Mouse (Mus musculus) kidney, adult 2 months (tissue): Measurements from ENCODE around the gene Pex19.

Source experiments
- CTCF ChIP-seq: fragments of 200-500 bp; conservative IDR thresholded peaks from 2 replicates; pipeline ENCODE4 v1.5.1; 2011; ENCODE audit warnings: low read depth, mild to moderate bottlenecking, control low read depth, low read length, moderate library complexity, mixed read lengths; ENCODE audit not compliant: insufficient read depth, insufficient read length
- POLR2A ChIP-seq: fragments of 200-500 bp; IDR thresholded peaks from one replicate; pipeline ENCODE4 v1.6.1; 2011; ENCODE audit warnings: low read depth, low read length, control low read depth

DNA sequence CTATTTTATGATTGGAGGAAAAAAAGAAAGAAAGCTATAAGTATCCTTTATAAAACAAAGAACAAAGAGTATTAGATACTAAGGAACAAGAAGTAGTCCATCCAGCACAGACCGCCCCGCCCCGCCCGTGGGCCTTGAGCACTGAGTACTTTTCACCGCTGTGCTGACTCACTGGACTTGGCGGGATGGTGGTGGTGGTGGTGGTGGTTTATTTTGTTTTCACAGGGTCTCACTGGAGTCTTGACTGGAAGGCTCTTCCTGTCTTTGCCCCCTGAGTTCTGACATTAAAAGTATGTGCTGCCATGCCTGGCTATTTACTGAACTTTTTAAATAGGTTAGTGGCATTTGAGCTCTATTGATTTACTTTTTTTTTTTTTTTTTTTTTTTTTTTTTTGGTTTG lies 56.5 kb downstream of the Pex19 start:
- TF ChIP-seq CTCF (no peak), POLR2A (no peak)
